Mouse (Mus musculus) lung, embryonic 14.5 days (tissue): ENCODE results near the gene Phactr3. TPM values are rescaled to one million over a fixed set of nuclear protein-coding genes. Genes with fewer than 3 reads are reported as not detected.
A peak's percentile ranks its signal among the peaks of the same experiment; 100 is the strongest.
"Not testable (repeated sequence)": the region's sequence is repeated elsewhere in the genome, so short reads cannot be mapped to it uniquely, and the experiment has no call there.

Experiments used
- ATAC-seq: fragments of 200-750 bp; cut with Nextera tagmentation; 2 replicates; pipeline ENCODE4 v1.8.0; 2017; ENCODE audit warnings: mild to moderate bottlenecking, moderate TSS enrichment, moderate library complexity; ENCODE audit not compliant: insufficient read depth
- DNase-seq: peaks from one replicate; pipeline ENCODE4 v3.0.0-alpha.2; 2015
- H3K27ac ChIP-seq: fragments of 300-500 bp; sonication (generic); 2 replicates; pipeline ENCODE4 v1.5.1; 2014; ENCODE audit warnings: low read depth, mild to moderate bottlenecking, moderate library complexity
- H3K27me3 ChIP-seq: fragments of 300-500 bp; sonication (generic); 2 replicates; pipeline ENCODE4 v1.6.1; 2014; ENCODE audit warnings: low read length, control low read depth; ENCODE audit not compliant: insufficient read depth
- H3K36me3 ChIP-seq: fragments of 300-500 bp; sonication (generic); 2 replicates; pipeline ENCODE4 v1.6.1; 2014; ENCODE audit warnings: control low read depth; ENCODE audit not compliant: insufficient read depth
- H3K4me1 ChIP-seq: fragments of 300-500 bp; sonication (generic); 2 replicates; pipeline ENCODE4 v1.6.1; 2014; ENCODE audit warnings: antibody characterized with exemption, control low read depth; ENCODE audit not compliant: insufficient read depth
- H3K4me2 ChIP-seq: fragments of 300-500 bp; sonication (generic); 2 replicates; pipeline ENCODE4 v1.6.1; 2014; ENCODE audit warnings: mild to moderate bottlenecking
- H3K4me3 ChIP-seq: fragments of 300-500 bp; sonication (generic); 2 replicates; pipeline ENCODE4 v1.5.1; 2014; ENCODE audit warnings: low read depth, low read length
- H3K9ac ChIP-seq: fragments of 300-500 bp; sonication (generic); 2 replicates; pipeline ENCODE4 v1.6.1; 2014
- H3K9me3 ChIP-seq: fragments of 300-500 bp; sonication (generic); 2 replicates; pipeline ENCODE4 v1.6.1; 2016; ENCODE audit warnings: low read depth, low read length, control low read depth
- CTCF ChIP-seq: IDR thresholded peaks from 2 replicates; pipeline ENCODE4 v1.5.1; 2016; ENCODE audit warnings: antibody characterized with exemption, low read depth
- WGBS: fragments of 180-500 bp; shearing (Covaris S2); extraction: QIAGEN DNeasy Blood & Tissue Kit; methylation state at CpG from one replicate; pipeline ENCODE4 v1.1.7; 2014; 5-methylcytosine and 5-hydroxymethylcytosine counted together
- polyA plus RNA-seq: library from polyadenylated mRNA; unstranded; fragments of >200 nt; fragmentation: Nextera tagmentation; extraction: Ambion mirVana; gene quantifications from 2 replicates; pipeline ENCODE4 v1.2.1, GENCODE M21; 2014

Phactr3 gene
- polyA plus RNA-seq, 1 experiment from 2014 or later, result 0.33 TPM

DNA sequence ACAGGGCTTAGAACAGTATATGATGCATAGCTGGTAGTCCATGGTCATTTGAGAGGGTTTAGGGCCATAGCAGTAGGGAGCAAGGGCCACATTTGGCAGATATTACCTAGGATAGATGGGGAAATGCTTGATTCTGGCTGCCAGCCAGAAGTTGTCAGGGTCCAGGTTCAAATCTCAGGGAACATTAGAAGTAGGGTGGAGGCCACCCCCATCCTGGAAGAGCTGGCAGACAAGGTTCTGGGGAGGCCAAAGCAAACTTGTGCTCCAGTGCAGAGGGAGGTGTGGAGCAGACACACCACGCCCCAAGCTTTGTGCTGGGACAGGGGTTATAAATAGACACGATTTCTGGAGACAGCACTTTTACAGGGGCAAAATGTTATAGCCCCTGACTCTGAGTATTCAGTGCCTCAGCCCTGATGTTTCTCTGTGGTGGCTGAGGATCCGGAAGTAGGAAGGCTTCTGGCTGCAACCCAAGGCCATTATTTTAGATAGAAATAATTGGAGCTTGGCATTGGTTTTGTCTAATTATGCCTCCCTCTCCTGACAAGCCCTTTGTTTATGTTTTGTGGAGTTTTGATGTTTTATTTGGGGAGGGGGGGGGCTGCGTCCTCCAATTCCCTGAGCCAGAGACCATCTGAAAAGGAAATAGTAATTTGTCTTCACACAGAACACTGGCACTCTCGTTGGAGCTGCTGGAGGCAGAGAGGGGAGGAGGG is 208.1 kb downstream of the Phactr3 start:
- DNase-seq (peak; percentile 61), ATAC-seq (peak; percentile 69; the same call in 1 of the 2 replicates)
- Histone ChIP-seq H3K9me3 (no peaks in the 10 kb centered on the region), H3K36me3 (no peaks in the 10 kb centered on the region), H3K4me2 (peak overlapping the region; percentile 21), H3K27ac (no peak overlapping the region), H3K27me3 (no peaks in the 10 kb centered on the region), H3K9ac (no peak overlapping the region), H3K4me3 (no peak overlapping the region), H3K4me1 (no peaks in the 10 kb centered on the region)
- TF ChIP-seq CTCF, result no peak
- 17% methylated on average over 5 of the region's 5 CpGs for WGBS

DNA sequence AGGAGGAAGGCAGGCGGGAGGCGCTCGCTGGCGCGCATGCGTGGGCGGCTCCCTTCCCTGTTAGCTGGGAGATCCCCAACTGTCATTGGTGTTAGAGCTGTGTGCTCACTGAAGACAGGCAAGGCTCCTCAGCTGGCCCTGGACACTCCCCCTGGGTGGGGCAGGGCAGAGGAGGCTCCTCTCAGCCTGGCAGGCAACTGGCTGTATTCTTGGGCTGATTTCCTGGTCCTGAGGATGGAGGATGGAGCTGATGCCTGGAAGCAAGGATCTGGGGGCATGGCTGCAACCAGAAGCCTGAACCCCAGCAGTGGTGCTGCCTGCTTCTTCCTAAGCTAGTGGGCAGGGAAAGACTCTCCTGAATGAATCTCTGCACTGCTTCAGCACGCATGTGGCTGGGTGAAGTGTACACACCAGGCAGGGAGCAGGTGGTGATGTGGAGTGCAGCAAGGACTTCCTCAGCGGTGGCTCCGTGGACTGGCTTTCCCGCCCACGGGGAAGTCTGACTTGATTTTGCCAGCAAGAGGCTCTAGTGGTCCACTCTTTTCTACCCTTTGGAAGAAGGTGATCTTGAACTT is 208.8 kb downstream of the Phactr3 start:
- Histone ChIP-seq H3K9me3 (no peaks in the 10 kb centered on the region), H3K27me3 (no peaks in the 10 kb centered on the region), H3K27ac (no peak overlapping the region), H3K4me1 (no peaks in the 10 kb centered on the region), H3K4me2 (peak overlapping the region; percentile 21), H3K9ac (no peak overlapping the region), H3K36me3 (no peaks in the 10 kb centered on the region), H3K4me3 (no peak overlapping the region)
- 12% methylated on average over 12 of the region's 12 CpGs for WGBS
- TF ChIP-seq CTCF, result no peak
- DNase-seq, result peak; percentile 80
- peak; percentile 97 for ATAC-seq

DNA sequence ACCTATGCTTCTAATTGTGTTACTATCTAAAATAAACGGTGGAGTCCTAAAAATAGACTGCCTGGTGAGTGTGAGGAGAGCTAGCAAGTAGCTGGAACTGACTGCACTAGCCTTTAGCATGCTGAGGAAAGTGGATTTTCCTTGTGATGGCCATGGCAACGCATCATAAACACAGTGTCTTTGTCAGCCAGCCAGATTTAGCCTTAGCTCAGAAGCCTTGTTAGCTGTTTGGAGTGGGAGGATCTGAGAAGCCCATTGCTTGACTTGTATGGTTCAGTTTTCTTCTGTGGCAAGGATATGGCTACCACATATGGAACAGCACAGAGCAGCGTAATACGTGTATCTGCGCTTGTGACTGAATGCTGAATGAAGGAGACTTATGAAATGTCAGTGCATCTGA is 210.8 kb downstream of the Phactr3 start:
- no peaks in the 10 kb centered on the region for H3K27me3 ChIP-seq
- H3K9me3 ChIP-seq, result no peaks in the 10 kb centered on the region
- H3K36me3 ChIP-seq, result no peaks in the 10 kb centered on the region
- no peak overlapping the region for H3K9ac ChIP-seq
- 70% methylated on average over 5 of the region's 5 CpGs for WGBS
- no peak overlapping the region for H3K4me3 ChIP-seq
- H3K27ac ChIP-seq, result no peak overlapping the region
- ATAC-seq (no peak), DNase-seq (no peak)
- H3K4me1 ChIP-seq, result no peaks in the 10 kb centered on the region
- no peak overlapping the region for H3K4me2 ChIP-seq
- no peak for TF ChIP-seq CTCF

DNA sequence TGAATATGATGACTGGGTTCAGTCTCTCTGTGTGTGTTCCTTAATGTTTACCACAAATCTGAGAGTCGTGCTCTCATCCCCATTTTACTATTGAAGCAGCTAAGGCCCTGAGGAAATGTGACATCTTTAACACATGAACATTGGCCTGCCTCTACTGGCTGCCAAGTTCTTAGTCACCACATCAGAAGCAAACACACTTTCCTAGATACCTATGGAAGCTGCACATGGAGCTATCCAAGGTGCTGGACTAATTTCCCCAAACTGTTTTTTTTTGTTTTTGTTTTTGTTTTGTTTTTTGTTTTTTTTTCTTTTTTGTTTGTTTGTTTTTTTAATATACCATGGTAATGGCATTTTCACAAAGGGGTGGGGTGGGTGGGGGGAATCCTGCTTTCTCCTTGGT is 211.2 kb downstream of the Phactr3 start:
- no peak for ATAC-seq
- Histone ChIP-seq H3K4me1 (no peaks in the 10 kb centered on the region), H3K27ac (no peak overlapping the region), H3K9ac (no peak overlapping the region), H3K4me2 (no peak overlapping the region), H3K27me3 (no peaks in the 10 kb centered on the region), H3K36me3 (no peaks in the 10 kb centered on the region), H3K4me3 (no peak overlapping the region), H3K9me3 (no peaks in the 10 kb centered on the region)
- no peak for TF ChIP-seq CTCF
- 67% methylated on average over 1 of the region's 1 CpGs for WGBS
- peak; percentile 55 for DNase-seq

DNA sequence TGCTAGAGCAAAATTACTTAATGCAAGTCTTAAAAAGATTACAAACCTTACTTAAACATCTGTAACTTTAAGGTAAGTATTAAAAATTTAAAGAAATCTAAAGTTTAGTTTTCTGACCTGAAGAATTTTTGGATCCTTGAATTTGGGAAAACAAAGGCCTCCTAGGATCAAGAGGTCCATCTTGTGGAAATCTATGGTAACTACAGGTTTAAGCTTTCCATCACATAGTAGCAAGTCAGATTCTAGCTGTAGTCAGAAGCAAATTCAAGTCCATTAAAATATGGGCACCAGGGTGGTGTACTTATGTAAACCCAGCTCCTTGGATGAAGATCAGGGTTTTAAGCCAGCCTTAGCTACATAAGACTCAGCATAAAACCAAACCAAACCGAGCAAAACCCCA is 219.1 kb downstream of the Phactr3 start:
- 31% methylated on average over 1 of the region's 1 CpGs for WGBS

DNA sequence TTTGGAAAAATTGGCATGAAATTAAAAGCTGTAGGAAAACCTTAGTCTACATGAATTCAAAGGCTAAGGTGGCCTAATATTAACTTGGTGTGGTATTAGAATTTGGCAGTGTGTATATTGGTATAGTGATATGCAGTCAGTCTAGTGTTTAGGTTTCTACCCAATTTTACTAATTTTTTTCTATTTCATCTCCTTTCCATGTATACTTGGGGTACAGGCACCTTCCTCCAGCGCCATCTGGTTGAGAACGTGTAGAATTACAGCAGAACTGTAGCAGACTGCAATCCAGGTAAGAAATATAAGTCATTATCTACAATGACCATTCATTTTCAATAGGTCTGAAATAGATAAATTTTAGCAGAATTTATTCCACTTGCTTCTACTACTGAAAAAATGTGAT is 220.3 kb downstream of the Phactr3 start:
- peak; percentile 9 for DNase-seq
- no peak overlapping the region for H3K4me3 ChIP-seq
- no peaks in the 10 kb centered on the region for H3K36me3 ChIP-seq
- no peaks in the 10 kb centered on the region for H3K4me1 ChIP-seq
- TF ChIP-seq CTCF, result peak; percentile 46
- no peak overlapping the region for H3K9ac ChIP-seq
- H3K27ac ChIP-seq, result no peak overlapping the region
- no peak overlapping the region for H3K4me2 ChIP-seq
- WGBS, result 0% methylated on average over 2 of the region's 2 CpGs
- H3K27me3 ChIP-seq, result no peaks in the 10 kb centered on the region
- ATAC-seq, result no peak
- H3K9me3 ChIP-seq, result no peaks in the 10 kb centered on the region

More for the DNA sequence above, 219.1 kb downstream of the Phactr3 start:
- DNase-seq (peak; percentile 44), ATAC-seq (no peak)
- H3K4me3 ChIP-seq, result no peak overlapping the region
- H3K9ac ChIP-seq, result no peak overlapping the region
- no peak overlapping the region for H3K27ac ChIP-seq
- no peaks in the 10 kb centered on the region for H3K9me3 ChIP-seq
- no peaks in the 10 kb centered on the region for H3K4me1 ChIP-seq
- H3K4me2 ChIP-seq, result no peak overlapping the region
- no peaks in the 10 kb centered on the region for H3K36me3 ChIP-seq
- H3K27me3 ChIP-seq, result no peaks in the 10 kb centered on the region
- TF ChIP-seq CTCF, result peak; percentile 54

DNA sequence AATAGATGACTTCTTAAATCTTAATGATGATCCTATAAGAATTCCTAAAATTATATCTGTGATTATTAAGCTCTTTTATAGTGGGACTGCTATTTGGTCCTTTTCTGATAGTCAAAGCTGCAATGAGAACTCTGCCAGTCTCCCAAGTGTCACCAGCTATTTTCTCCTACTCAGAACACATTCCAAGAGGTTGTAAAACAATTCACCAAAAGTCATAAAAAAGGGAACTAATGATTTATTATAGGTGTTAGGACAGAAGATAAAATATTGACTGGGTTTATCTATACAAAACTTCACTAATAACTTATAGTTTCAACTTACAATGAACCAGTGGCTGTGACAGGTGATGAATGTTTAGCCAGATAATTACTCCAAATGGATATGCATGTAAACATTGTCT is 223.3 kb downstream of the Phactr3 start:
- H3K9me3 ChIP-seq, H3K9ac ChIP-seq, H3K27me3 ChIP-seq, H3K27ac ChIP-seq, DNase-seq, ATAC-seq, H3K4me2 ChIP-seq, H3K4me1 ChIP-seq, H3K4me3 ChIP-seq, H3K36me3 ChIP-seq: not testable (repeated sequence)
